Mouse (Mus musculus) spleen, postnatal 0 days (tissue): ENCODE results near the gene Mapk7. TPM values are rescaled to one million over a fixed set of nuclear protein-coding genes. Genes with fewer than 3 reads are reported as not detected.

ENCODE experiments used
- polyA plus RNA-seq: library from polyadenylated mRNA; unstranded; fragments of >200 nt; fragmentation: Nextera tagmentation; extraction: Ambion mirVana; gene quantifications from 2 replicates; pipeline ENCODE4 v1.2.1, GENCODE M21; 2015

Gene Mapk7
- 12.6 and 15.2 TPM in 2 replicates for polyA plus RNA-seq

GRCm38 (mm10) chr11:61494129-61494997 is at the start of gene Mapk7:
Gene Mapk7 (minus strand): TSS chr11:61494406.

GRCm38 (mm10) chr11:61504713-61505257 is 10.6 kb upstream of the Mapk7 start, which contains the start of gene B9d1:
Gene B9d1 (plus strand): TSS chr11:61505144.

DNA sequence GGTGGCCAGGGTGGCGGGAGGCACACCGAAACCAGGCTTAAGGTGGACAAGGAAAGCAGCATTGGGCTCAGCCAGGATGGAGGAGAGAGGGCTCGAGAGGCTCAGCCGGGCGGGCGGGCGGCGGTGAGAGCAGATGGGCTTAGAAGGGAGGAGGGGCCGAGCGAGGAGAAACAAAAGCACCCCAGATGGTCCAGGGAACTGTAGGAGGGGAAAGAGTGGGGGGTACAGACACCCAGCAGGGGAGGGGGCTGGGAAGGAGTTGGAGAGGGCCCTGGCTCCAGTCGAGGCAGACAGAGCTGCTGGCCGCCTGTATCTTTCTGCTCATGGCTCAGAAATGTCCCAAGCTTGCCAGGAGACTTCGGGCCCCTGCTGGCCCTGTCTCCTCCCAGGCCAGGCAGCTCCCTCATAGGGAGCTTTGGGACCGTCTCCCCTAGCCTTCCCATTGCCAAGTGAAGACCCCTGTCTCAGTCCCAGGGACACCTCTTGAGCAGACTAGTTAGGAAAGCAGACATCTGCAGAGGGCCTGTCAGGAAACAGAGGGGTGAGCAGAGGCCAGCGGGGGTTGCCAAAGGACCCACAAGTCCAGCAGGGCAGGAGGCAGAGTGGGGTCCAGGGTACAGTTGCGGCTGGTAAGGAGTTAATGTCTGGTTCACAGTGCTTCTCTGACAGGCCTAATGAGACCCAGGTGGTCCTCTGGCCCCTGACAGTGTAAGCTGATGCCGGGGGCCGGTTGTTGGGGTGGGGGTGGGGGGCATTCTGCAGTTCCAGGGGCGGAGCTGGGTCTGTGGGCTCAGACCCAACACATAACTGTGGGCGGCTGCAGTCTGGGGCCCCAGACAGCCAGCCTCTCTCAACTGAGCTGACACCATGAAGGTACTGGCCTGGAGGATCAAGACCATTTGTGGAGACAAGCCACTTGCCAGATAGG is 9.3 kb downstream of the Mapk7 start, which contains the start of gene Mfap4:
Mfap4 (plus strand) TSS at position 819 of the 928 bp plus-strand sequence.

Other genes with a start within 250 kb of the Mapk7 start
- gene Aldh3a2, start 226.9 kb downstream of the Mapk7 start, polyA plus RNA-seq: 11.4 and 16.1 TPM in 2 replicates
- not detected in 2 replicates for gene Slc47a2, start 151.5 kb downstream of the Mapk7 start, polyA plus RNA-seq
- gene Slc47a1, start 116.1 kb downstream of the Mapk7 start, polyA plus RNA-seq: not detected in 2 replicates
- 0.13 and 0.22 TPM in 2 replicates for gene Rnf112, start 40.3 kb downstream of the Mapk7 start, polyA plus RNA-seq
- gene Mfap4, start 9.0 kb downstream of the Mapk7 start, polyA plus RNA-seq: 57.8 and 76.4 TPM in 2 replicates
- 3.7 and 4.8 TPM in 2 replicates for gene B9d1, start 10.7 kb upstream of the Mapk7 start, polyA plus RNA-seq
- 7.8 and 11.6 TPM in 2 replicates for gene Epn2, start 85.3 kb upstream of the Mapk7 start, polyA plus RNA-seq
- gene Grap, start 158.9 kb upstream of the Mapk7 start, polyA plus RNA-seq: 16.0 and 22.0 TPM in 2 replicates
- gene Fam83g, start 189.7 kb upstream of the Mapk7 start, polyA plus RNA-seq: 6.5 and 7.5 TPM in 2 replicates
- not detected in 2 replicates for gene Slc5a10, start 226.4 kb upstream of the Mapk7 start, polyA plus RNA-seq